Mouse (Mus musculus) limb, embryonic 10.5 days (tissue): ENCODE measurements around the gene Cpt1b. TPM values are rescaled to one million over a fixed set of nuclear protein-coding genes. Genes with fewer than 3 reads are reported as not detected.
"Not testable (repeated sequence)": the region's sequence is repeated elsewhere in the genome, so short reads cannot be mapped to it uniquely, and the experiment has no call there.

Experiments used
- DNase-seq: peaks from one replicate; pipeline ENCODE4 v3.0.0-alpha.2; 2017; ENCODE audit warnings: low spot score
- H3K27ac ChIP-seq: fragments of 300-500 bp; sonication (generic); 2 replicates; pipeline ENCODE4 v1.5.1; 2016; ENCODE audit warnings: mild to moderate bottlenecking
- H3K27me3 ChIP-seq: fragments of 300-500 bp; sonication (generic); 2 replicates; pipeline ENCODE4 v1.6.1; 2016; ENCODE audit warnings: low read depth, mild to moderate bottlenecking; ENCODE audit not compliant: poor library complexity, severe bottlenecking
- H3K36me3 ChIP-seq: fragments of 300-500 bp; sonication (generic); 2 replicates; pipeline ENCODE4 v1.6.1; 2016; ENCODE audit warnings: mild to moderate bottlenecking, moderate library complexity
- H3K4me1 ChIP-seq: fragments of 300-500 bp; sonication (generic); 2 replicates; pipeline ENCODE4 v1.6.1; 2016
- H3K4me3 ChIP-seq: fragments of 300-500 bp; sonication (generic); 2 replicates; pipeline ENCODE4 v1.5.1; 2016; ENCODE audit warnings: mild to moderate bottlenecking, moderate library complexity
- H3K9me3 ChIP-seq: fragments of 300-500 bp; sonication (generic); replicated peaks from 2 replicates; pipeline ENCODE4 v1.6.1; 2016; ENCODE audit warnings: mild to moderate bottlenecking
- WGBS: fragments of 180-500 bp; shearing (Covaris S2); methylation state at CpG from one replicate; pipeline ENCODE4 v1.1.7; 2016; 5-methylcytosine and 5-hydroxymethylcytosine counted together
- polyA plus RNA-seq: library from polyadenylated mRNA; unstranded; fragments of >200 nt; fragmentation: Nextera tagmentation; extraction: Ambion mirVana; gene quantifications from 2 replicates; pipeline ENCODE4 v1.2.1, GENCODE M21; 2016

Cpt1b gene
- polyA plus RNA-seq, 1 experiment from 2014 or later, result 1.0 TPM

DNA sequence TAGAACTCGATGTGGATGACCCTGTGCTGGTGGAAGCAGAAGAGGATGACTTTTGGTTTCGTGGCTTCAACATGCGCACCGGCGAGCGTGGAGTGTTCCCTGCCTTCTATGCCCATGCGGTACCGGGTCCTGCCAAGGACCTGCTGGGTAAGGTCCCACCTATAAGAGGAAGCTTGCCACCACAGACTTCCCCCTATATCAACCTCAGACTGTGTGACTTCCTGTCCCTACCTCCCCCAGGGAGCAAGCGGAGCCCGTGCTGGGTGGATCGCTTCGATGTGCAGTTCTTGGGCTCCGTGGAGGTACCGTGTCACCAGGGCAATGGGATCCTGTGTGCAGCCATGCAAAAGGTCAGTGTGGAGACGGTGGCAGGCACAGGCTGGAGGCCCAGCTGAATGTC lies 33.3 kb upstream of the Cpt1b start:
- no peak for DNase-seq
- Histone ChIP-seq H3K4me3 (no peak overlapping the region), H3K36me3 (no peaks in the 10 kb centered on the region), H3K27ac (no peak overlapping the region), H3K27me3 (peaks cover 28% of the 10 kb centered on the region), H3K9me3 (no peaks in the 10 kb centered on the region), H3K4me1 (peaks cover 14% of the 10 kb centered on the region)
- 95% methylated on average over 15 of the region's 15 CpGs for WGBS

DNA sequence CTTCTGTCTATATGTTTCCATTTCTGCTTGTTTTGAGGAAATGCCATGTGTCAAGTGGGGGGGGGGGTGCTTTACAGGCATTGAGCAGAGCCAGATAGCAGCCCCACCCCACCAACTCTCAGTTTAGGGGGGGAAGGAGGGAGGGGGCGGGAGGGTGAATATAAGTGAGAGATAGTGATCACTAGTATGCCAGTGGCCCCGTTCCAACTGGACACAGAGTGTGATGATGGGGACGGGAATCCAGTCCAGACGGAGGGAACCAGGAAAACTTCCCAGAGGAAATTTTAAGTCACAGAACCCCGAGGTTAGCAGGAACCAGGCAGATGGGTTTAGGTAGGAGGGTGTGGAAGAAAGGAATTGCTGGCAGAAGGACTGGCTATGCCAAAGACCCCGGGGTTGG lies 30.0 kb upstream of the Cpt1b start:
- peaks cover 19% of the 10 kb centered on the region for H3K4me1 ChIP-seq
- H3K27me3 ChIP-seq, result peaks cover 43% of the 10 kb centered on the region
- H3K4me3 ChIP-seq, result no peak overlapping the region
- no peaks in the 10 kb centered on the region for H3K9me3 ChIP-seq
- no peak overlapping the region for H3K27ac ChIP-seq
- 82% methylated on average over 6 of the region's 6 CpGs for WGBS
- DNase-seq, result no peak
- H3K36me3 ChIP-seq, result no peaks in the 10 kb centered on the region

DNA sequence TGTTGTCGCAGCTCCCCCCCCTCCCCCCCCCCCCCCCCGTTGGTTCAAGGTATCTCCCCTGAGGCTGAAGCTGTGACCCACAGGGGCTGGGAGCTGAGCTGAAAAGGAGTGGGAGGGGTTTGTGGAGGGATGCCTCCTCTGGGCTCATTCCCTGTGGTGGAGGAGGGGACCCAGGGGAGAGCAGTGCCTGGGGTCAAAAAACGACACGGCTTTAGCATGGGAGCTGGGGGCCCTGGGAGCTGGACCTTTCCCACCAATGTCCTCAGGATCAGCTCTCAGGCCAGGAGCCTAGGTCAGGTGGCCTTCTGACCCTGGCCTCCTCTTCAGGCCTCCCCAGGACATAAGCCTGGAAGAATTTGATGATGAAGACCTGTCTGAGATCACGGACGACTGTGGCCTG lies 29.2 kb upstream of the Cpt1b start:
- no peak for DNase-seq
- peaks cover 43% of the 10 kb centered on the region for H3K27me3 ChIP-seq
- H3K9me3 ChIP-seq, result no peaks in the 10 kb centered on the region
- no peaks in the 10 kb centered on the region for H3K36me3 ChIP-seq
- H3K4me3 ChIP-seq, result 0 out of 2 replicates have a peak overlapping the region, but pooled peaks have one; percentile 6
- H3K27ac ChIP-seq, result no peak overlapping the region
- H3K4me1 ChIP-seq, result peaks cover 17% of the 10 kb centered on the region
- 16% methylated on average over 5 of the region's 6 CpGs for WGBS

DNA sequence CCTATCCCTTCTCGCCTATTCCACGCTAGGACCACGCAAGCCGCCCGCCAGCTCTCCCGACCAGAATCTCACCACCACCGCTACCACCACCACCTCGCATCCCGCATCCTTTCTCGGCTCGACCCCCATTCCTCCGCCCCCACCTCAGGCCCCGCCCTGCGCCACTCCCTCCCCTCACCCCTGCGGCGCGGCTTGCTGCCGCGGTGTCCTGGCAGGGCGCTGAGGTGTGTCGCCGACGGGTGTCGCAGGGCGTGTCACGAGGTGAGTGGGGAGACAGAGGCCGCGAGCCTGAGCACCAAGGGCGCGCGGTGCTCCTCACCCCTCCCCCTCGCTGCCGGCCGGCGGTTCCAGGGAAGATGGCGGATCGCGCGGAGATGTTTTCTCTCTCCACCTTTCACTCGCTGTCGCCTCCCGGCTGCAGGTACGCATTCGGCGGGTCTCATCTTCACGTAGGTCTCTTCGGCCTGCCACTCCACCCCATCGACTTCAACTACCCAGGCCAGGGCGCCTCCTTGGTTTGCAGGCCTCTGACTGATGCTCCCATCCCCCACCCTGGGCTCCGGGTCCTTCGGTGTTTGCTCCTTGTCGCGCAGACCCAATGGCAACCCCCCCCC lies 28.3 kb upstream of the Cpt1b start, which contains the start of gene Mapk8ip2:
TSS of gene Mapk8ip2 (plus strand) at position 49 of the 614 bp plus-strand sequence.
- Histone ChIP-seq H3K9me3 (no peaks in the 10 kb centered on the region), H3K4me1 (peaks cover 17% of the 10 kb centered on the region), H3K36me3 (no peaks in the 10 kb centered on the region), H3K27ac (no peak within 1 kb of the TSS), H3K27me3 (peaks cover 43% of the 10 kb centered on the region), H3K4me3 (peak within 1 kb of the TSS; percentile 68)
- under 1% methylated on average over 53 of the region's 53 CpGs for WGBS
- DNase-seq, result peak; percentile 52

DNA sequence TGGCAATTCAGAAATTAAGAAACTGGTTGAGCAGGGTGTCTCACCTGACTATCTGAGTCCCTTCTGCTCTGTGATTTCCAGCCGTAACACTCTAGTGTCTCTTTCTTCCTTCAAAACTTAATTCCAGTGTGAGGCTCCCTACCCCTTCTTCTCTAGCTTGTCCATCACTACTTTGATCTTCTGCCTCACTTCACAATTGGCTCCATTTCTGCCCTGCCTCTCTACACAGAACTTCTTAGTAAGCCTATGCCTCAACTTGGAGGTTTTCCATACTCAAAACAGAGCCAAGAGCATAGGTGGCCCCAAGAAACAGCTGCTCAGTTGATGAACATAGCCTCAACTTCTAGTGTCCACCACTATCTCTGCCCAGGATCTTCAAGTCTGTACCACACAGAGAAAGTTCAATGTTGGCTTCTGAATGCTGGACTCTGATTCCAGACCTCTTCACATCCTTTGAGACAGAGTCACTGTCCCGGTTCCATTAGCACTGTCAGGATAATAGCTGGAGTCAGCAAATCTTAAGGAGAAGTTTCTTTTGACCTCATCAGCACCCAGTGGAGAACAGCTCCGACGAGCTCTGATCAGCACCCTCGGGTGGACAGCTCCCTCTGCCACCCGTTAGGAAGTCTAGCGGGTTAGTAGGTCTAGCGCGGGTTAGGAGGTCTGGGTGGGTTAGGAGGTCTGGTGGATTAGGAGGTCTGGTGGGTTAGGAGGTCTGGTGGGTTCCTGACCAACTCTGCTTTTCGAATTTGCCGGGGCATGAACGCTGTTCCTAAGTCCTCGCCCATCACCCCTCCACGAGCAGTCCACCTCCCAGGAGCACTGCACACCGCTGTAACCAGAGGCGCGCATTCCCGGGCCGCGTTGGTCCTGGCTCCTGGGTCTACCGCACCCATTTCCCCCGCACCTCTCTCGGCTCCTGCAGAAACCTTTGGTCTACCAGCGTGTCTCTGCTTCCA lies 27.5 kb upstream of the Cpt1b start:
- H3K27ac ChIP-seq, result no peak overlapping the region
- H3K4me1 ChIP-seq, result peaks cover 17% of the 10 kb centered on the region
- no peaks in the 10 kb centered on the region for H3K36me3 ChIP-seq
- DNase-seq, result peak; percentile 87
- peaks cover 43% of the 10 kb centered on the region for H3K27me3 ChIP-seq
- WGBS, result 4% methylated on average over 24 of the region's 24 CpGs
- H3K4me3 ChIP-seq, result peak overlapping the region; percentile 68
- H3K9me3 ChIP-seq, result no peaks in the 10 kb centered on the region

DNA sequence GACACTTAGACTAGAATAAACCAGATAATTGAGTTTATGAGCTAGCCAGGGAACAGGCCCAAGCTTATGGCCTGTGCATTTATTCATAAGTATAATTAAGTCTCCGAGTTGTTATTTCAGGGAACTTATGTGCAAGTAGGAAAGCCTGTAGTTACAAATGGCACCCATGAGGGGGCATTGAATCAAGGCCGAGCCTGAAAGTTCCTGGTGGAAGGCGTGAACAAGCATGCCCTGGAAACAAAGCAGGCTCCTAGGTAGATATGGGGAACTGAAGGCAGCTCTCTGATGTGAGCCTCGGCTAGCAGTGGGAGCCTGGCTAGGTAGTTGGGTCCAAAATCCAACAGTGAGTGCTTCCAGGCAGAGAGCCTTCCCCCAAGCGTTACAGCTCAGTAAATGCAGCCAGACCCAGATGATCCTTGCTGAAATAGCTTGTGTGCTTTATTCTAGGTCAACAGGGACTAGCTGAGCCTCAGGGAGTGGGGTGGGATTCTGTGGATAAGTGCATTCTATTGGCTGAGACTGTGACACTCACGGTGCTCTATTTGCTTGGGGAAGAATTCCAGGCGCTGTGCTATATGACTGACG lies 16.9 kb upstream of the Cpt1b start:
- H3K27ac ChIP-seq, result no peak overlapping the region
- no peak overlapping the region for H3K4me3 ChIP-seq
- 39% methylated on average over 8 of the region's 8 CpGs for WGBS
- no peaks in the 10 kb centered on the region for H3K9me3 ChIP-seq
- H3K4me1 ChIP-seq, result no peaks in the 10 kb centered on the region
- DNase-seq, result no peak
- H3K36me3 ChIP-seq, result no peaks in the 10 kb centered on the region
- no peaks in the 10 kb centered on the region for H3K27me3 ChIP-seq

DNA sequence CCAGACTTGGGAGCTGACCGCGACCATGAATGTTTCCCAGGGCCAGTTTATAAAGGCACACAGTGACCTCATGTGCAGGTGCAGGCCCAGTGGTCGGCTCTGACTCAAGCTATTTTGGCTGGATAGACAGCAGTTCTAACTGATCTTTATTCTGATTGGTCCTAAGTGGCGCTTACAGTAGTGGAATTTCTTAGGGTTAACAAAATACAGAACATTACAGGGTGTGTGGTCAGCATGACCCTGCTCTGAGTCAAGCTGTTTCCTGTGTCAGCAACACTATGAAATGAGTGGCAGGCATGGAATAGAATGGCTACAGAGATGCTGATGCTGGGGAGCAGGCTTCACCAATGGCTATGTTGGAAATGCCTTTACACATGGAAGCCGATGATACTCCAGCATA lies 10.2 kb upstream of the Cpt1b start:
- no peaks in the 10 kb centered on the region for H3K36me3 ChIP-seq
- no peak overlapping the region for H3K4me3 ChIP-seq
- no peaks in the 10 kb centered on the region for H3K9me3 ChIP-seq
- 89% methylated on average over 5 of the region's 5 CpGs for WGBS
- no peak overlapping the region for H3K27ac ChIP-seq
- DNase-seq, result no peak
- H3K4me1 ChIP-seq, result no peaks in the 10 kb centered on the region
- no peaks in the 10 kb centered on the region for H3K27me3 ChIP-seq

DNA sequence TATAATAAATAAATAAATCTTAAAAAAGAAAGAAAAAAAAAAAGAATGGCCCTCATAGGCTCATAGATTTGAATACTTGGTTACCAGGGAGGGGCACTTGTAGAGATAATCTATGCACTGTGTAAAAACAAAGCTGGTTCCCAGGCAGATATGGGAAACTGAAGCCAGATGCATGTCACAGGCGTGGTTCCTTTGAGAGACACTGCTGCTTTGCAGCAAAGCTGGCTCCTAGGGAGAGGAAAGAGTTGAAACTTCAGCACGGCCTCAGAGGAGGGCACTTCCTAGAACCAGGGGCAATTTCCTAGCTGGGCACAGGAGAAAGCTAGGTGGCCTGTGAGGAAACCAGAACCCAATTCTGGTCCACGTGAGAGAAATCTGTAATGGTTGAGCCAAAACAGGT lies 8.5 kb upstream of the Cpt1b start:
- 71% methylated on average over 3 of the region's 3 CpGs for WGBS
- Histone ChIP-seq H3K27me3 (no peaks in the 10 kb centered on the region), H3K4me3 (no peak overlapping the region), H3K27ac (no peak overlapping the region), H3K9me3 (no peaks in the 10 kb centered on the region), H3K4me1 (no peaks in the 10 kb centered on the region; the same call in 1 of the 2 replicates), H3K36me3 (no peaks in the 10 kb centered on the region)
- DNase-seq, result no peak

DNA sequence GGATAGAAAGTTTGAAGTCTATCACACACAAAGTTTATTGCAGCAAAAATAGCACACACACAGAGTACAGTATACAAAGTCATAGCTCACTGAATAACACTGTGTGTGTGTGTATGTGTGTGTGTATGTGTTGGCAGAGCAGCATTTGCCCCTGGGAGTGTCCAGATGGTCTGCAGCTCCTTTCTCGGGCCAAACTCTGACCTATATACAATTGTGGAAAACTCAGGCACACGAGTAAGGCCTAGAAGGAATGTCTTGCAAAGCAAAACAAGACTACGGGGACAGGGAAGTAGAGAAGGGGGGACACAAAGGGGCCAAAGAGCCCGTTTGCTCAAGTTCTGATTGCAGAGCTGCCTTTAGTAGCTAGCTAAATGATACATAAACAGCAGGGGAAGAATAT lies 7.3 kb upstream of the Cpt1b start:
- Histone ChIP-seq H3K27me3 (no peaks in the 10 kb centered on the region), H3K36me3 (peaks cover 2% of the 10 kb centered on the region; the same call in 1 of the 2 replicates), H3K9me3 (no peaks in the 10 kb centered on the region), H3K27ac (no peak overlapping the region), H3K4me3 (no peak overlapping the region), H3K4me1 (peaks cover 10% of the 10 kb centered on the region)
- no peak for DNase-seq
- WGBS, result 89% methylated on average over 4 of the region's 4 CpGs

DNA sequence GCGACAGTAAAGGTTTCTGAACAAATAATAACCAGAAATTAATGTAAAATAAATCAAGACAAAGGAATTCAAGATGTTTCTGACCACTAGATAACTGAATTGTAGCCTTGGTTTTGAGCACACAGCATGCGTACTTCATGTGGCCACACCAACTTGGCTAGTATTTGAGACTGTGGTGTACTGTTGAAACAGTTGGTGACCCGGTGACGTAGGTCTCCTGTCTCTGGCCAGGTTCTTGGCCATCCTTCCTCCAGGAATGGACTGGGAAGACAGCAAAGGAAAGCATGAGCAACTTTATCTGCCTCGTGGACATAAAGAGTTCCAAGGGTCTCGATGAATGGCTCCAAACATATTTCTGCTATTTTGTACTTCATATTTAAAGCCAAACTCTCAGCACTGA lies 6.1 kb upstream of the Cpt1b start:
- Histone ChIP-seq H3K9me3 (no peaks in the 10 kb centered on the region), H3K36me3 (peaks cover 13% of the 10 kb centered on the region), H3K27me3 (no peaks in the 10 kb centered on the region), H3K4me3 (no peak overlapping the region), H3K27ac (no peak overlapping the region), H3K4me1 (peaks cover 11% of the 10 kb centered on the region)
- WGBS, result 92% methylated on average over 6 of the region's 6 CpGs
- DNase-seq, result no peak

DNA sequence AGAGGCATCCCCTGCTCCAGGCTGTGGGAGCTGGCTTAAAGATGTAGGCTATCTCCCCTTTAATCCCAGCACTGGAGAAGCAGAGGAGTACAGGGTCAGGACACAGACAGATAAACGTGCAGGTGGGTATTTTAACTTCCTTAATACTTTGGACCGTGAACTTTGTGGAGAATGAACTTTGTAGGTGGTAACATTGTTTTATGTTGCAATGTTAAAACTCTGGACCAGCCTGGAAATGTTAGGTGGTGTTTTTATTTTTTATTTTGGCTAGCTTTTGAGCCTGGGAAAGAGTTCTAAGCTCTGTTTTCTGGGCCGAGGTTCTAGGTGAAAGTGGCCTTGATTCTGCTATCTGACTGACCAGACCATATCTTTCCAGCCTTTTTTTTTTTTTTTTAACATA lies 5.6 kb upstream of the Cpt1b start:
- Histone ChIP-seq H3K4me1 (peaks cover 15% of the 10 kb centered on the region), H3K36me3 (peaks cover 19% of the 10 kb centered on the region), H3K27ac (no peak overlapping the region), H3K4me3 (no peak overlapping the region), H3K9me3 (no peaks in the 10 kb centered on the region), H3K27me3 (no peaks in the 10 kb centered on the region)
- DNase-seq, result no peak
- 90% methylated on average over 3 of the region's 3 CpGs for WGBS

DNA sequence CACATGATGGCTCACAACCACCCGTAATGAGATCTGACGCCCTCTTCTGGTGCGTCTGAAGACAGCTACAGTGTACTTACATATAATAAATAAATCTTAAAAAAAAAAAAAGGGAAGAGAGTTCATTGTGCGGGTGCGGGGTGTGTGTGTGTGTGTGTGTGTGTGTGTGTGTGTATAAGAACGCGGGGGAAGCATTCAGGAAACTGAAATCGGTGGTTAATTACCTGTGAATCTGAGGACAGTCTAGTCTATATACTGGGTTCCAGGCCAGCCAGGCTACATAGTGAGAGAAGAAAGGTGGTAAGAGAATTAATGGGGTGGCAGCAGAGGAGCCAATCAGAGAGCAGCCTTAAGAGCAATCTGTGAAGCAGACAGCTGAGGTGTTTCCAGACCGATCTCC lies 5.1 kb upstream of the Cpt1b start:
- not testable (repeated sequence) for H3K4me3 ChIP-seq, DNase-seq, H3K27me3 ChIP-seq, H3K9me3 ChIP-seq, H3K27ac ChIP-seq
- H3K36me3 ChIP-seq, result peaks cover 24% of the 10 kb centered on the region
- peaks cover 20% of the 10 kb centered on the region for H3K4me1 ChIP-seq
- WGBS, result 84% methylated on average over 9 of the region's 9 CpGs

DNA sequence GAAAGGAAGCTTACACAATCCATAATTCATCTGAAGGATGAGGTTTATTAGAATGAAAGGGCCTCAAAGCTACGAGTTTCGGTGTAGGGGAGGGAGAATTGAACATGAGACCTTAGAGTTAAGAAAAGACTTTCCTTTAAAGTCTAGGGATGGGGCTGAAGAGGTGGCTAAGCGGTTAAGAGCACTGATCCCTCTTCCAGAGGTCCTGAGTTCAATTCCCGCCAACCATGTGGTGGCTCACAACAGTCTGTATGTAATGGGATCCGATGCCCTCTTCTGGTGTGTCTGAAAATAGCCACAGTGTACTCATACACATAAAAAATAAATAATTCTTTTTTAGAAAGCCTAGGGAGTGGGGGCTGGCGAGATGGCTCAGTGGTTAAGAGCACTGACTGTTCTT lies 4.7 kb upstream of the Cpt1b start:
- DNase-seq, result no peak
- Histone ChIP-seq H3K36me3 (peaks cover 25% of the 10 kb centered on the region), H3K27ac (peak overlapping the region; percentile 94; the same call in 1 of the 2 replicates), H3K9me3 (no peaks in the 10 kb centered on the region), H3K27me3 (no peaks in the 10 kb centered on the region), H3K4me3 (peak overlapping the region; percentile 88), H3K4me1 (peaks cover 24% of the 10 kb centered on the region)
- WGBS, result 42% methylated on average over 6 of the region's 6 CpGs
